Mouse (Mus musculus) stomach, postnatal 0 days (tissue): ENCODE results near the gene Nmt1. TPM values are rescaled to one million over a fixed set of nuclear protein-coding genes. Genes with fewer than 3 reads are reported as not detected.

ENCODE experiments used
- ATAC-seq: fragments of 200-750 bp; cut with Nextera tagmentation; 2 replicates; pipeline ENCODE4 v1.8.0; 2017; ENCODE audit not compliant: low FRiP score, low TSS enrichment
- DNase-seq: peaks from one replicate; pipeline ENCODE4 v3.0.0-alpha.2; 2016; ENCODE audit warnings: low spot score
- H3K27ac ChIP-seq: fragments of 300-500 bp; sonication (generic); replicated peaks from 2 replicates; pipeline ENCODE4 v1.5.1; 2014; ENCODE audit warnings: mild to moderate bottlenecking, control low read depth
- H3K27me3 ChIP-seq: fragments of 300-500 bp; sonication (generic); 2 replicates; pipeline ENCODE4 v1.6.1; 2014; ENCODE audit warnings: low read length; ENCODE audit not compliant: control insufficient read depth, insufficient read depth
- H3K36me3 ChIP-seq: fragments of 300-500 bp; sonication (generic); 2 replicates; pipeline ENCODE4 v1.6.1; 2014; ENCODE audit warnings: low read length, mixed read lengths; ENCODE audit not compliant: control insufficient read depth, insufficient read depth
- H3K4me1 ChIP-seq: fragments of 300-500 bp; sonication (generic); replicated peaks from 2 replicates; pipeline ENCODE4 v1.6.1; 2014; ENCODE audit warnings: antibody characterized with exemption; ENCODE audit not compliant: control insufficient read depth, insufficient read depth
- H3K4me2 ChIP-seq: fragments of 300-500 bp; sonication (generic); replicated peaks from 2 replicates; pipeline ENCODE4 v1.6.1; 2014; ENCODE audit warnings: low read depth, mild to moderate bottlenecking, control low read depth, moderate library complexity
- H3K4me3 ChIP-seq: fragments of 300-500 bp; sonication (generic); 2 replicates; pipeline ENCODE4 v1.5.1; 2014; ENCODE audit warnings: low read depth, low read length, control low read depth
- H3K9ac ChIP-seq: fragments of 300-500 bp; sonication (generic); 2 replicates; pipeline ENCODE4 v1.6.1; 2014; ENCODE audit warnings: mild to moderate bottlenecking, low read length, control low read depth, mixed read lengths
- H3K9me3 ChIP-seq: fragments of 300-500 bp; sonication (generic); 2 replicates; pipeline ENCODE4 v1.6.1; 2016; ENCODE audit warnings: low read length; ENCODE audit not compliant: control insufficient read depth
- CTCF ChIP-seq: IDR thresholded peaks from 2 replicates; pipeline ENCODE4 v1.5.1; 2016; ENCODE audit warnings: antibody characterized with exemption, low read depth, mild to moderate bottlenecking, moderate library complexity
- EP300 ChIP-seq: optimal IDR thresholded peaks from 2 replicates; pipeline ENCODE3; 2016; ENCODE audit warnings: antibody characterized with exemption
- WGBS: fragments of 180-500 bp; shearing (Covaris S2); extraction: QIAGEN DNeasy Blood & Tissue Kit; methylation state at CpG from one replicate; pipeline ENCODE4 v1.1.7; 2014; 5-methylcytosine and 5-hydroxymethylcytosine counted together
- polyA plus RNA-seq: library from polyadenylated mRNA; unstranded; fragments of >200 nt; fragmentation: Nextera tagmentation; extraction: Ambion mirVana; gene quantifications from 2 replicates; pipeline ENCODE4 v1.2.1, GENCODE M21; 2015

Nmt1 gene
- polyA plus RNA-seq, 1 experiment from 2014 or later = 52.3 TPM

GRCm38 (mm10) chr11:103100361-103100760 is 72.4 kb downstream of the Nmt1 start:
- no peak for TF ChIP-seq EP300
- no peak for TF ChIP-seq CTCF
- Histone ChIP-seq H3K36me3 (no peaks in the 10 kb centered on the region; the same call in 1 of the 2 replicates), H3K4me2 (peak overlapping the region; percentile 85), H3K9ac (no peak overlapping the region), H3K4me1 (peaks cover 5% of the 10 kb centered on the region), H3K27ac (no peak overlapping the region), H3K9me3 (no peaks in the 10 kb centered on the region), H3K4me3 (no peak overlapping the region), H3K27me3 (no peaks in the 10 kb centered on the region)
- no peak for DNase-seq
- ATAC-seq = no peak
- 73% methylated on average over 8 of the region's 8 CpGs for WGBS

GRCm38 (mm10) chr11:103101481-103101865 is 73.5 kb downstream of the Nmt1 start, which contains the start of the genes Plcd3 and Acbd4:
Plcd3 (minus strand) TSS chr11:103101658.
Acbd4 (plus strand) TSS chr11:103101682.
- H3K27ac ChIP-seq = peak within 1 kb of the TSS; percentile 37
- peaks cover 5% of the 10 kb centered on the region for H3K4me1 ChIP-seq
- peak within 1 kb of the TSS; percentile 61 for H3K4me3 ChIP-seq
- peak within 1 kb of the TSS; percentile 85 for H3K4me2 ChIP-seq
- H3K9me3 ChIP-seq = no peaks in the 10 kb centered on the region
- DNase-seq = peak; percentile 85
- ATAC-seq = peak; percentile 43
- H3K27me3 ChIP-seq = no peaks in the 10 kb centered on the region
- peak; percentile 17; the same call in 1 of the 2 replicates for TF ChIP-seq CTCF
- no peak for TF ChIP-seq EP300
- H3K36me3 ChIP-seq = no peaks in the 10 kb centered on the region; the same call in 1 of the 2 replicates
- peak within 1 kb of the TSS; percentile 71 for H3K9ac ChIP-seq
- 0% methylated on average over 33 of the region's 34 CpGs for WGBS

- Histone ChIP-seq H3K27ac (peak overlapping the region; percentile 37), H3K27me3 (no peaks in the 10 kb centered on the region), H3K36me3 (peaks cover 4% of the 10 kb centered on the region), H3K4me2 (peak overlapping the region; percentile 85), H3K4me1 (peaks cover 5% of the 10 kb centered on the region), H3K9me3 (no peaks in the 10 kb centered on the region), H3K4me3 (peak overlapping the region; percentile 61), H3K9ac (peak overlapping the region; percentile 71)
- 2% methylated on average over 30 of the region's 30 CpGs for WGBS
- DNase-seq (peak; percentile 69), ATAC-seq (peak; percentile 40)
- TF ChIP-seq CTCF = no peak
These were observed 74.0 kb downstream of the Nmt1 start for GRCm38 (mm10) chr11:103101866-103102501.

GRCm38 (mm10) chr11:103102725-103103349 is 74.8 kb downstream of the Nmt1 start:
- no peaks in the 10 kb centered on the region for H3K9me3 ChIP-seq
- under 1% methylated on average over 35 of the region's 35 CpGs for WGBS
- ATAC-seq = peak; percentile 93
- H3K27ac ChIP-seq = peak overlapping the region; percentile 63
- TF ChIP-seq EP300 (peak; percentile 71), CTCF (peak; percentile 100)
- peaks cover 4% of the 10 kb centered on the region for H3K36me3 ChIP-seq
- H3K27me3 ChIP-seq = no peaks in the 10 kb centered on the region
- peak overlapping the region; percentile 71 for H3K9ac ChIP-seq
- peak overlapping the region; percentile 86 for H3K4me2 ChIP-seq
- H3K4me3 ChIP-seq = peak overlapping the region; percentile 61
- DNase-seq = peak; percentile 98
- peaks cover 3% of the 10 kb centered on the region for H3K4me1 ChIP-seq

- Histone ChIP-seq H3K4me2 (peak overlapping the region; percentile 86), H3K4me3 (peak overlapping the region; percentile 57), H3K9ac (peak overlapping the region; percentile 61), H3K4me1 (peaks cover 3% of the 10 kb centered on the region), H3K36me3 (peaks cover 4% of the 10 kb centered on the region), H3K27me3 (no peaks in the 10 kb centered on the region), H3K27ac (peak overlapping the region; percentile 63), H3K9me3 (no peaks in the 10 kb centered on the region)
- DNase-seq = no peak
- WGBS = 53% methylated on average over 8 of the region's 8 CpGs
- no peak for ATAC-seq
- TF ChIP-seq CTCF (no peak), EP300 (no peak)
These were observed 75.6 kb downstream of the Nmt1 start for GRCm38 (mm10) chr11:103103621-103104020.

- H3K36me3 ChIP-seq = peaks cover 4% of the 10 kb centered on the region
- H3K27me3 ChIP-seq = no peaks in the 10 kb centered on the region
- TF ChIP-seq CTCF = no peak
- DNase-seq (peak; percentile 54), ATAC-seq (no peak)
- 54% methylated on average over 7 of the region's 7 CpGs for WGBS
- H3K4me1 ChIP-seq = peaks cover 3% of the 10 kb centered on the region
- H3K4me2 ChIP-seq = no peak overlapping the region
- no peaks in the 10 kb centered on the region for H3K9me3 ChIP-seq
- no peak overlapping the region for H3K9ac ChIP-seq
- H3K27ac ChIP-seq = no peak overlapping the region
- no peak overlapping the region for H3K4me3 ChIP-seq
These were observed 76.5 kb downstream of the Nmt1 start for GRCm38 (mm10) chr11:103104469-103104868.
